Mouse (Mus musculus) forelimb bud, embryonic 11.5 days (tissue): Measurements from ENCODE around the gene Fbxo34.
"Not testable (repeated sequence)": the region's sequence is repeated elsewhere in the genome, so short reads cannot be mapped to it uniquely, and the experiment has no call there.

ENCODE experiments used
- DNase-seq: peaks from one replicate; pipeline ENCODE4 v3.0.0-alpha.2; 2012; ENCODE audit warnings: low read depth, low spot score

Gene Fbxo34

GRCm38 (mm10) chr14:47450121-47450520 is at the start of gene Fbxo34:
Gene Fbxo34 (plus strand): TSS chr14:47450421.
- DNase-seq, result not testable (repeated sequence)

GRCm38 (mm10) chr14:47402735-47403134 is 47.5 kb upstream of the Fbxo34 start:
- DNase-seq, result no peak

- DNase-seq, result no peak
These were observed 44.2 kb upstream of the Fbxo34 start for GRCm38 (mm10) chr14:47406000-47406399.

- DNase-seq, result no peak
These were observed 32.9 kb upstream of the Fbxo34 start for GRCm38 (mm10) chr14:47417346-47417745.

GRCm38 (mm10) chr14:47417775-47418665 is 32.2 kb upstream of the Fbxo34 start, which contains the start of gene Dlgap5:
Gene Dlgap5 (minus strand): TSS chr14:47418407.
- DNase-seq, result peak; percentile 95

GRCm38 (mm10) chr14:47418666-47418991 is 31.6 kb upstream of the Fbxo34 start:
- DNase-seq, result no peak

GRCm38 (mm10) chr14:47419034-47419625 is 31.1 kb upstream of the Fbxo34 start:
- DNase-seq, result no peak

GRCm38 (mm10) chr14:47419723-47420276 is 30.4 kb upstream of the Fbxo34 start:
- DNase-seq, result no peak

GRCm38 (mm10) chr14:47421606-47422005 is 28.6 kb upstream of the Fbxo34 start:
- DNase-seq, result peak; percentile 24

GRCm38 (mm10) chr14:47422466-47422865 is 27.8 kb upstream of the Fbxo34 start:
- DNase-seq, result no peak

GRCm38 (mm10) chr14:47432987-47433386 is 17.2 kb upstream of the Fbxo34 start:
- DNase-seq, result no peak

- no peak for DNase-seq
These were observed 11.3 kb upstream of the Fbxo34 start for GRCm38 (mm10) chr14:47438947-47439346.

GRCm38 (mm10) chr14:47444907-47445306 is 5.3 kb upstream of the Fbxo34 start:
- DNase-seq, result no peak

- DNase-seq, result no peak
These were observed 4.7 kb upstream of the Fbxo34 start for GRCm38 (mm10) chr14:47445331-47446095.

GRCm38 (mm10) chr14:47459556-47459955 is 9.3 kb downstream of the Fbxo34 start:
- DNase-seq, result no peak

GRCm38 (mm10) chr14:47461997-47462396 is 11.8 kb downstream of the Fbxo34 start:
- DNase-seq, result no peak

GRCm38 (mm10) chr14:47462453-47462852 is 12.2 kb downstream of the Fbxo34 start:
- DNase-seq, result no peak

GRCm38 (mm10) chr14:47462877-47463460 is 12.7 kb downstream of the Fbxo34 start:
- no peak for DNase-seq

GRCm38 (mm10) chr14:47464426-47464825 is 14.2 kb downstream of the Fbxo34 start:
- DNase-seq, result no peak

GRCm38 (mm10) chr14:47465468-47466175 is 15.4 kb downstream of the Fbxo34 start:
- no peak for DNase-seq

- peak; percentile 94 for DNase-seq
These were observed 22.1 kb downstream of the Fbxo34 start for GRCm38 (mm10) chr14:47472359-47472742.
